Mouse (Mus musculus) cerebellum, adult 2 months (tissue): ENCODE measurements around the gene Prkag1. TPM values are rescaled to one million over a fixed set of nuclear protein-coding genes. Genes with fewer than 3 reads are reported as not detected.

Source experiments
- DNase-seq, 2 experiments: peaks; one replicate each; pipeline ENCODE4 v3.0.0; 2021
- H3K27ac ChIP-seq: fragments of 200-500 bp; 2 replicates; pipeline ENCODE4 v1.5.1; 2012; ENCODE audit warnings: low read length, control low read depth, inconsistent platforms; ENCODE audit not compliant: insufficient read depth
- H3K27me3 ChIP-seq: fragments of 200-500 bp; 2 replicates; pipeline ENCODE4 v1.6.1; 2012; ENCODE audit warnings: inconsistent platforms, mild to moderate bottlenecking, low read length, moderate library complexity; ENCODE audit not compliant: control insufficient read depth, insufficient read depth
- H3K4me1 ChIP-seq: fragments of 200-500 bp; 2 replicates; pipeline ENCODE4 v1.6.1; 2011; ENCODE audit warnings: low read length; ENCODE audit not compliant: control insufficient read depth, insufficient read depth
- H3K4me3 ChIP-seq: fragments of 200-500 bp; replicated peaks from 2 replicates; pipeline ENCODE3; 2011; ENCODE audit warnings: mild to moderate bottlenecking, low read depth, low read length, control low read depth; ENCODE audit not compliant: insufficient read depth
- CTCF ChIP-seq: fragments of 200-500 bp; IDR thresholded peaks from 2 replicates; pipeline ENCODE4 v1.5.1; 2011; ENCODE audit warnings: low read depth, mild to moderate bottlenecking, control low read depth, low read length, moderate library complexity, borderline replicate concordance; ENCODE audit not compliant: insufficient read depth
- POLR2A ChIP-seq: fragments of 200-500 bp; IDR thresholded peaks from 2 replicates; pipeline ENCODE4 v1.6.1; 2011; ENCODE audit warnings: low read length, control low read depth, borderline replicate concordance; ENCODE audit not compliant: insufficient read depth
- WGBS: fragments of 180-500 bp; shearing (Covaris S2); methylation state at CpG from one replicate; pipeline ENCODE4 v1.1.7; 2018; 5-methylcytosine and 5-hydroxymethylcytosine counted together
- polyA plus RNA-seq: library from polyadenylated mRNA; depleted of rRNA; stranded (reverse); fragments of >200 nt; gene quantifications from 2 replicates; pipeline ENCODE4 v1.2.3, GENCODE M21; 2012

The Prkag1 gene
- polyA plus RNA-seq, 1 experiment, result 93.6 TPM

- Histone ChIP-seq H3K27me3 (no peaks in the 10 kb centered on the region), H3K4me1 (no peaks in the 10 kb centered on the region), H3K4me3 (no peak overlapping the region), H3K27ac (no peak overlapping the region)
- no peak for TF ChIP-seq POLR2A
- TF ChIP-seq CTCF, result no peak
- DNase-seq, result no peak
- 73% methylated on average over 4 of the region's 4 CpGs for WGBS
Observed at GRCm38 (mm10) chr15:98837743-98838103, 6.4 kb upstream of the Prkag1 start.

DNA sequence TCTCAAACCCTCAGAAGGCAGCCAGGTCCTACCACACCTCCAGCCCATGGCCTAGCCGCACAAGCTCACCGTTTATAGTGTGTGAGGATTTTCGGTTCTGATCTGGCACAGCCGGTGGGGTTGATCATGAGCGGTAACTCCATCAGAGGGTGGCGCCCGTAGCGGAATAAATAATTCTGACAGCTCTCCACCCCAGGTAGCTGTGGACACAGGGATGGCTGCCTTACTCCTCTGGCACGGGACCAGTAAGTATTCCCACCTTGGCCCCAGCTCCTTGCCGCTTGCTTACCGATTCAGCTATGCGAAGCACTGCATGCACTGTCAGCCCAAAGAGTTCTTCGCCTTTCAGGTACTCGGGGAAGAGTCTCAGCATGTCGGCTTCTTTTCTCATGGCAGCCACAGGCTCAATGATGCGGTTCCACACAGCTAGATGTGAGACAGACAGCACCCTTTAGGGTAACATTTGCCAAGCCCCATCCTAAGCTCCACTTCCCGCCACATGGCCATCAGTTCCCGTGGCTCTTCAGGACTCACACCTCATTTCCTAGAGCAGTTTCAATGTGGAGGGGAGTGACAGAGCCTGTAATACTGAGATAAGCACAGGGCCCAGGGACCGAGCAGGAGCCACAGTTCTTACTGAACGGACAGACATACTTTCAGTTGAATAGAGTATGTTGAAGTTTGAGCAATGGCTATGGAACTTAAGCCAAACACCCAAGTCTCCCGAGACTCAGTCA, 5.9 kb upstream of the Prkag1 start:
- no peak for DNase-seq
- H3K4me3 ChIP-seq, result no peak overlapping the region
- H3K27me3 ChIP-seq, result no peaks in the 10 kb centered on the region
- TF ChIP-seq POLR2A, result no peak
- TF ChIP-seq CTCF, result no peak
- H3K4me1 ChIP-seq, result no peaks in the 10 kb centered on the region
- no peak overlapping the region for H3K27ac ChIP-seq
- 74% methylated on average over 21 of the region's 21 CpGs for WGBS

GRCm38 (mm10) chr15:98835291-98835690, 4.0 kb upstream of the Prkag1 start:
- Histone ChIP-seq H3K27ac (no peak overlapping the region), H3K4me3 (no peak overlapping the region), H3K4me1 (no peaks in the 10 kb centered on the region), H3K27me3 (no peaks in the 10 kb centered on the region)
- TF ChIP-seq CTCF, result no peak
- TF ChIP-seq POLR2A, result no peak
- DNase-seq, result no peak
- 91% methylated on average over 14 of the region's 14 CpGs for WGBS

- WGBS, result 88% methylated on average over 13 of the region's 13 CpGs
- no peaks in the 10 kb centered on the region for H3K4me1 ChIP-seq
- H3K27me3 ChIP-seq, result no peaks in the 10 kb centered on the region
- no peak for DNase-seq
- H3K4me3 ChIP-seq, result no peak overlapping the region
- no peak overlapping the region for H3K27ac ChIP-seq
- TF ChIP-seq POLR2A (no peak), CTCF (no peak)
Observed at GRCm38 (mm10) chr15:98834059-98834458, 2.7 kb upstream of the Prkag1 start.

- TF ChIP-seq CTCF (no peak), POLR2A (no peak)
- no peaks in the 10 kb centered on the region for H3K4me1 ChIP-seq
- DNase-seq, result no peak
- H3K27ac ChIP-seq, result no peak overlapping the region
- no peak overlapping the region for H3K4me3 ChIP-seq
- 81% methylated on average over 11 of the region's 11 CpGs for WGBS
- no peaks in the 10 kb centered on the region for H3K27me3 ChIP-seq
Observed at GRCm38 (mm10) chr15:98833281-98833680, 2.0 kb upstream of the Prkag1 start.

DNA sequence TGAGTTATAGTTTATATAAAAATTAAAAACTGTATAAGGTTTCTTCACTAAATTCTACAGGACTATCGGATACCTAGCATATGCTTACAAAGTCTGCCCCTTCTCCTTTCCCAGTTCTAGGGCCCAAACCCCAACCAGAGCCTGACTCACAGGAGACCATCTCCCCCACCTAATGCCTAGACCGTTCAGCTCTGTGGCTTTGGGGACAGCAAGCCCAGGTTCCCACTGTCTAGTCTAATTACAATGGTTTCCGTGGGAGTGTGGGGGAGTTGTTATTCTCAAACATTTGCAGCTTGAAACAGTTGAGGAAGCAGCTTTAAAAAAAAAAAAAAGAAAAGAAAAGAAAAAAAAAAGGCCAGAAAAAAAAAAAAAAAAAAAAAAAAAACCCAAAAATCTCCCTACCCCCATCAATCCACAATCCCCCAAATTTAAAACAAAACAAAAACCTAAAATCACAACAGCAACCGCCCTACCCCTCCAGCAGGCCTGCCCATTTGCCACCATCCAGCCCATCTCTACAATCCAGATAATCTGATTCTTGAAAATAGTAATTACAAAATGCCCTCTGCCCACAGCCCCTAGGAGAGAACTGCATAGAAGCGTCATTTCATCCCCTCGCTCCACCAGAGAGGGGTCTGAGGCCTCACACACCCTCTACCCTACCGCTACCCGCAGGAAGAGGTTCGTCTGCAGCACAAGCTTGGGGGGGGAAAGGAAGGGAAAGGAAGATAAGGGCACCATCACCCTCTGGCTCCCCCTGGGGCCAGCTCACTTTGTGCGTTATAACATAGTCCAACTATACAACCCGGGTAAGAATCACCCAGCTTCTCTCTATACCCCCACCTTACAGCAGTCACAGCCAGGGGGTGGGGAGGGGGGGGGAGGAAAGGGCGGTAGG, 1.1 kb upstream of the Prkag1 start:
- Histone ChIP-seq H3K4me1 (no peaks in the 10 kb centered on the region), H3K27me3 (no peaks in the 10 kb centered on the region), H3K4me3 (no peak overlapping the region), H3K27ac (no peak overlapping the region)
- no peak for DNase-seq
- no peak for TF ChIP-seq CTCF
- TF ChIP-seq POLR2A, result no peak
- 59% methylated on average over 12 of the region's 12 CpGs for WGBS

DNA sequence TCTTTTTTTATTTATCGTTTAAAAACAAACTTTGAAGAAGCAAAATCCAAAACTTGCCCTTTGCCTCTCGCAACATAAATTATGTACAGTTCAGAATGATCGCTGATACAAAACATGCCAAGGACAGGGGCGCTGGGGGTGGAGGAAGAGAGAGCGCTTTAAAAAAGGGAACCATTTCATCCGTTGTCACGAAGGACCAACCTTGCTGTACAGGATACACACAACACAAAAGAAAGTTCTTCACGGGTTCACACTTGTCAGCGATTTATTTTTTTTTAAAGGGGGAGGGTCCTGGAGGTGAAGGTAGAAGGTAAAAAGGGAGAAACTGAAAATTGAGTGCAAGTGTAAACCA, 339 bp upstream of the Prkag1 start:
- 6% methylated on average over 9 of the region's 9 CpGs for WGBS
- DNase-seq, result no peak
- TF ChIP-seq CTCF, result no peak
- H3K4me1 ChIP-seq, result no peaks in the 10 kb centered on the region
- no peaks in the 10 kb centered on the region for H3K27me3 ChIP-seq
- H3K4me3 ChIP-seq, result peak overlapping the region; percentile 100
- H3K27ac ChIP-seq, result no peak overlapping the region

DNA sequence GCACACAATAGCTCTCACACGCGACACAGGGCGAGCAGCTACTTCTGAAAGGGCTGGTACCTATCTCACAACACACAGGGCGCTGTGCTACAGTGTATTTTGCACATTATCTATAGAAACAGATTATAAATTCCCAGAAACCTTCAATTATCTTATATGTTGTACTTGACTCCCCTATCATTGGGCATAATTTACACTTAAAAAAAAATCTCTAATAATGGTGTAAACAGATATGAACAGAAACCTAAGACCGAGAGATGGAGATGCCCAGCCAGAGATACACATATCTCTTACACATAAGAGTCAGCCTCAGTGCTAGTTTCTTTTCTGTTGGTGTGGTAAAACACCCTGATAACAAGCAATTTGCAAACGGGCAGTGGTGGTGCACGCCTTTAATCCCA, 3.7 kb downstream of the Prkag1 start:
- 89% methylated on average over 7 of the region's 7 CpGs for WGBS

More for the DNA sequence above, 3.7 kb downstream of the Prkag1 start:
- Histone ChIP-seq H3K27ac (no peak overlapping the region), H3K27me3 (no peaks in the 10 kb centered on the region), H3K4me1 (no peaks in the 10 kb centered on the region), H3K4me3 (no peak overlapping the region)
- no peak for DNase-seq
- TF ChIP-seq CTCF (no peak), POLR2A (no peak)
